Mouse (Mus musculus) gonadal fat pad, adult 2 months (tissue): Measurements from ENCODE around the gene Wnt9b. TPM values are rescaled to one million over a fixed set of nuclear protein-coding genes. Genes with fewer than 3 reads are reported as not detected.

Experiments used
- DNase-seq: peaks from one replicate; pipeline ENCODE4 v3.0.0-alpha.2; 2012; ENCODE audit warnings: low read depth
- polyA plus RNA-seq: library from polyadenylated mRNA; depleted of rRNA; stranded (reverse); fragments of >200 nt; gene quantifications from 2 replicates; pipeline ENCODE4 v1.2.3, GENCODE M21; 2012; rRNA removed

Gene Wnt9b
- polyA plus RNA-seq, 1 experiment = 0.47 TPM

- no peak for DNase-seq
These were observed 65.8 kb downstream of the Wnt9b start for GRCm38 (mm10) chr11:103683667-103684334.

Other genes with a start within 250 kb of the Wnt9b start
- gene Lrrc37a, start 245.2 kb downstream of the Wnt9b start, polyA plus RNA-seq = 0.04 and 0.06 TPM in 2 replicates
- 0.03 and 0.05 TPM in 2 replicates for gene Gm884, start 128.7 kb downstream of the Wnt9b start, polyA plus RNA-seq
- 0.53 and 0.58 TPM in 2 replicates for gene Lyzl6, start 110.9 kb downstream of the Wnt9b start, polyA plus RNA-seq
- 11.4 and 18.7 TPM in 2 replicates for gene Rprml, start 100.3 kb downstream of the Wnt9b start, polyA plus RNA-seq
- gene Gosr2, start 51.9 kb downstream of the Wnt9b start, polyA plus RNA-seq = 113 and 121 TPM in 2 replicates
- gene Wnt3, start 24.3 kb upstream of the Wnt9b start, polyA plus RNA-seq = 0.23 and 0.33 TPM in 2 replicates
- 38.8 and 42.2 TPM in 2 replicates for gene Nsf, start 204.2 kb upstream of the Wnt9b start, polyA plus RNA-seq
- 18.3 and 22.0 TPM in 2 replicates for gene Arf2, start 216.9 kb upstream of the Wnt9b start, polyA plus RNA-seq